ENCODE assay signal across 7 mouse cellular contexts in the genomic region with DNA sequence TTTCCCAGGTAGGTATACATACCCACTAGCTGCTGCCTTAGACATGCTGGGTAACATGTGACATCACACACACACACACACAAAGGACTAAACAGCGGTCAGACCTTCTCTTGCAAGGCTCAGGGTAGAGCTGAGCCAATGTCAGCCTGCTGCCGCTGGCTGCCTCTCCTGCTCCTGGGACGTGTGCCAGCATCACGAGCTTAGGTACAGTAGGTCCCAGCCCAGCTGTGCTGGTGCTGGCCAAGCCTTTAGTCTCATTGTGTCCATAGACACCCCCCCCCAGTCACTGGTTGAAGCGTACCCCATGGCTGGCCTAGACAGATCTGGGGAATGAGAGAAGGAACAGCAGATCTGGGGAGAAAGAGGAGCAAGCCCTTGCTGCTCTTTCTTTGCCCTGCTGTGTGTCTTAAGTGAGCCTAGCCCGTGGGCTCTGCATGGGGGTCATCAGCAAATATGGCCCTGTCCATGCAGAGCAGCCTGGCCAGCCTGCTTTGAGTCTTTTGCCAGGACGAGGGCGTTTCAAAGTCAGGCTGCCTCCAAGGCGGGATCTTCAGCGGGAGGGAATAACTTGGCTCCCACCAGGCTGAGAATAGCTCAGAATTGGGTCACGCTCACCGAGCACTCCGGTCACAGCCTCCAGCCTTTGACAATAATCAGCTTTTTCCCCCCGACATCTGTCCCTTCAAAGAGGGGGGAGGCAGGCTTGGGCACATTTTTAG. TPM values are rescaled to one million over a fixed set of nuclear protein-coding genes. Genes with fewer than 3 reads are reported as not detected.
DNase-seq lines count a peak whose midpoint lies in the region; ATAC-seq and TF ChIP-seq lines count a peak whose summit lies in the region.

No protein-coding gene starts in this region.

- H3K36me3 ChIP-seq in forebrain, embryonic 16.5 days (ENCODE audit: control insufficient read depth, insufficient read depth): no peaks in the 10 kb centered on the region
- peaks cover 15% of the 10 kb centered on the region for H3K36me3 ChIP-seq in neural tube, embryonic 12.5 days

- peak overlapping the region; percentile 85 for H3K27ac ChIP-seq in forebrain, embryonic 16.5 days (ENCODE audit: low read length)
- peak overlapping the region; percentile 86 for H3K27ac ChIP-seq in layer of hippocampus, adult 2 months
- peak overlapping the region; percentile 32; the same call in 1 of the 2 replicates for H3K27ac ChIP-seq in neural tube, embryonic 12.5 days

- TF ChIP-seq CTCF in brain, embryonic 14.5 days (IDR thresholded peaks at IDR 0.05; ENCODE audit: borderline replicate concordance, extremely low read depth, insufficient read depth, insufficient read length): no peak
- no peak for TF ChIP-seq CTCF in layer of hippocampus, adult 2 months (conservative IDR thresholded peaks at IDR 0.05)

- H3K4me2 ChIP-seq in forebrain, embryonic 16.5 days (ENCODE audit: low read length): no peak overlapping the region
- H3K4me2 ChIP-seq in neural tube, embryonic 12.5 days (replicated peaks): 0 out of 2 replicates have a peak overlapping the region, but pooled peaks have one; percentile 3

- DNase-seq in adipocyte (ENCODE audit: low spot score): peak; percentile 84
- DNase-seq in brain, embryonic 14.5 days (ENCODE audit: low read depth): peak; percentile 90
- DNase-seq in heart, postnatal 4 days: peak; percentile 89
- peak in 1 of 2 experiments; percentile 60 for DNase-seq in layer of hippocampus, adult 2 months (ENCODE audit: low spot score in 2 of 2)
- no peak for DNase-seq in natural killer cell, adult 2 months (ENCODE audit: low spot score in 2 of 2)

- H3K9ac ChIP-seq in forebrain, embryonic 16.5 days (replicated peaks; ENCODE audit: low read depth, low read length): peak overlapping the region; percentile 37; the same call in 1 of the 2 replicates
- 0 out of 2 replicates have a peak overlapping the region, but pooled peaks have one; percentile 29 for H3K9ac ChIP-seq in neural tube, embryonic 12.5 days

- no peaks in the 10 kb centered on the region for H3K9me3 ChIP-seq in forebrain, embryonic 16.5 days (ENCODE audit: control insufficient read depth, low read length)
- no peaks in the 10 kb centered on the region for H3K9me3 ChIP-seq in neural tube, embryonic 12.5 days

- ATAC-seq in forebrain, embryonic 16.5 days: peak; percentile 79
- peak; percentile 11; the same call in 1 of the 2 replicates for ATAC-seq in neural tube, embryonic 12.5 days (ENCODE audit: low FRiP score, low read depth)

- H3K27me3 ChIP-seq in forebrain, embryonic 16.5 days (replicated peaks; ENCODE audit: control insufficient read depth, insufficient read depth, low read length): no peaks in the 10 kb centered on the region
- no peaks in the 10 kb centered on the region for H3K27me3 ChIP-seq in neural tube, embryonic 12.5 days (replicated peaks)

- H3K4me3 ChIP-seq in forebrain, embryonic 16.5 days (replicated peaks; ENCODE audit: low read length): no peak overlapping the region
- H3K4me3 ChIP-seq in layer of hippocampus, adult 2 months: no peak overlapping the region
- H3K4me3 ChIP-seq in neural tube, embryonic 12.5 days: no peak overlapping the region

- H3K4me1 ChIP-seq in forebrain, embryonic 16.5 days (replicated peaks; ENCODE audit: control insufficient read depth, insufficient read depth, low read length): peaks cover 20% of the 10 kb centered on the region
- H3K4me1 ChIP-seq in neural tube, embryonic 12.5 days: peaks cover 44% of the 10 kb centered on the region

- WGBS in forebrain, embryonic 16.5 days: 8% methylated on average over 14 of the region's 14 CpGs
- 25% methylated on average over 14 of the region's 14 CpGs for WGBS in neural tube, embryonic 12.5 days

- no peak for TF ChIP-seq POLR2A in brain, embryonic 14.5 days (IDR thresholded peaks at IDR 0.05; ENCODE audit: borderline replicate concordance, extremely low read depth, insufficient read depth, insufficient read length, poor library complexity, severe bottlenecking)

RNA-seq across cellular contexts. Expression of gene Trmt61a, which starts 9.6 kb away (rescaled TPM):
- 21.9 and 27.9 TPM in 2 replicates for polyA plus RNA-seq in brain, embryonic 14.5 days (2012; rRNA removed)
- polyA plus RNA-seq in forebrain, embryonic 16.5 days (2015; fragmentation: Nextera tagmentation; extraction: Ambion mirVana): 9.8 and 12.6 TPM in 2 replicates
- 1 to 10 TPM; 9.4 to 9.8 TPM for total RNA-seq in heart, postnatal 4 days (2021)
- total RNA-seq in layer of hippocampus, adult 2 months (2021): 10 to 100 TPM; 16.7 to 18.0 TPM
- polyA plus RNA-seq in neural tube, embryonic 12.5 days (2016; fragmentation: Nextera tagmentation; extraction: Ambion mirVana): 12.0 and 12.1 TPM in 2 replicates

RNA-seq across cellular contexts. Expression of gene Ckb, which starts 15.4 kb away (rescaled TPM):
- 1,393 and 1,883 TPM in 2 replicates for polyA plus RNA-seq in brain, embryonic 14.5 days (2012; rRNA removed)
- 1,407 and 1,413 TPM in 2 replicates for polyA plus RNA-seq in forebrain, embryonic 16.5 days (2015; fragmentation: Nextera tagmentation; extraction: Ambion mirVana)
- 100 to 1,000 TPM; 165 to 181 TPM for total RNA-seq in heart, postnatal 4 days (2021)
- total RNA-seq in layer of hippocampus, adult 2 months (2021): 1,000 to 10,000 TPM; 1,228 to 1,237 TPM
- 2,325 and 2,426 TPM in 2 replicates for polyA plus RNA-seq in neural tube, embryonic 12.5 days (2016; fragmentation: Nextera tagmentation; extraction: Ambion mirVana)

RNA-seq across cellular contexts. Expression of gene Bag5, which starts 25.5 kb away (rescaled TPM):
- polyA plus RNA-seq in brain, embryonic 14.5 days (2012; rRNA removed): 31.1 and 40.7 TPM in 2 replicates
- polyA plus RNA-seq in forebrain, embryonic 16.5 days (2015; fragmentation: Nextera tagmentation; extraction: Ambion mirVana): 70.8 and 71.5 TPM in 2 replicates
- total RNA-seq in heart, postnatal 4 days (2021): 10 to 100 TPM; 29.3 to 32.6 TPM
- total RNA-seq in layer of hippocampus, adult 2 months (2021): 10 to 100 TPM; 50.6 to 50.9 TPM
- 60.1 and 61.8 TPM in 2 replicates for polyA plus RNA-seq in neural tube, embryonic 12.5 days (2016; fragmentation: Nextera tagmentation; extraction: Ambion mirVana)

RNA-seq across cellular contexts. Expression of gene Apopt1, which starts 25.6 kb away (rescaled TPM):
- 31.9 and 35.4 TPM in 2 replicates for polyA plus RNA-seq in brain, embryonic 14.5 days (2012; rRNA removed)
- polyA plus RNA-seq in forebrain, embryonic 16.5 days (2015; fragmentation: Nextera tagmentation; extraction: Ambion mirVana): 47.2 and 48.3 TPM in 2 replicates
- total RNA-seq in heart, postnatal 4 days (2021): 10 to 100 TPM; 40.0 to 42.1 TPM
- 10 to 100 TPM; 35.7 to 36.8 TPM for total RNA-seq in layer of hippocampus, adult 2 months (2021)
- 54.6 and 57.3 TPM in 2 replicates for polyA plus RNA-seq in neural tube, embryonic 12.5 days (2016; fragmentation: Nextera tagmentation; extraction: Ambion mirVana)

Comparison
In these comparisons a context has a peak if more than half of its experiments do, and no peak if none do; other contexts are left out.
1. DNase-seq: peak in adipocyte (single experiment), brain, embryonic 14.5 days (single experiment) and heart, postnatal 4 days (single experiment); none in natural killer cell, adult 2 months (0 of 2).
2. H3K27ac ChIP-seq: peak in every context shown above with its lines; median percentile 86 in layer of hippocampus, adult 2 months; 85 in forebrain, embryonic 16.5 days; 32 in neural tube, embryonic 12.5 days.